Mouse (Mus musculus) cerebellum, adult 8-10 months (tissue): ENCODE data around the gene Prdx1.

ENCODE experiments used
- DNase-seq: peaks from one replicate; pipeline ENCODE4 v3.0.0; 2022

The Prdx1 gene

DNA sequence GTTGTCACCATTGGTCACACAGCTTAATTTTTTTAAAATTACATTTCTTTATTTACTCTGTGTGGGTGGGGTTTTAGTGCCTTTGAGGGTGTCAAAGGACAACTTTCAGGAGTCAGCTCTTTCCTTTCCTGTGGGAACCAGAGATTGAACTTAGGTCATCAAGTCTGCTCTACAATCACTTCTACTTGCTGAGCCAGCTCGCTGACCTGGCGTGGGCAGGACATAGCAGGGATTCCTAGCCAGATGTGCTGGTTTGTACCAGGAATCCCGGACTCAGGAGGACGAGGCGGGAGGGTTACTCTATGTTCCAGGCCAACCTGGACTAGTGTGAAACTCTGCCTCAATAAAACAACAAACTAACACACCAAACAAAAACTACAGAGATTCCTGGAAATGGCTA lies 47.0 kb downstream of the Prdx1 start:
- no peak for DNase-seq

DNA sequence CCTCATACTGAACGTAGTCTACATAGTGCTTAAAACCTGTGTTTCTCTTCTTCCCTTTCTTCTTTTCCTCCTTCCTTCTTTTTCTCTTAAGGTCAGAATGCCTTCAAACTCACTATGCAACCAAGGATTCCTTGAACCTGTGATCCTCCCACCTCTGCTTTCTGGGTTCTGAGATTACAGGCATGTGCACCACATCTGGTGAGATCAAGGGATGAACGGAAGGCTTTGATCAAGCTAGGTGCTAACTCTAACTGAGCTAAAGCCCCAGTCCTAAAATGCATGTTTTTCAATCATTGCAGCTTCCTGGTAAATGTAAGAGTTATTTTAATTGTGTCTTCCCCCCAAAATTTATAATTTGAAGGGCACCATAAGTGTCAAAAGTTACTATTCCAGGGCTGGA lies 49.7 kb downstream of the Prdx1 start:
- no peak for DNase-seq

DNA sequence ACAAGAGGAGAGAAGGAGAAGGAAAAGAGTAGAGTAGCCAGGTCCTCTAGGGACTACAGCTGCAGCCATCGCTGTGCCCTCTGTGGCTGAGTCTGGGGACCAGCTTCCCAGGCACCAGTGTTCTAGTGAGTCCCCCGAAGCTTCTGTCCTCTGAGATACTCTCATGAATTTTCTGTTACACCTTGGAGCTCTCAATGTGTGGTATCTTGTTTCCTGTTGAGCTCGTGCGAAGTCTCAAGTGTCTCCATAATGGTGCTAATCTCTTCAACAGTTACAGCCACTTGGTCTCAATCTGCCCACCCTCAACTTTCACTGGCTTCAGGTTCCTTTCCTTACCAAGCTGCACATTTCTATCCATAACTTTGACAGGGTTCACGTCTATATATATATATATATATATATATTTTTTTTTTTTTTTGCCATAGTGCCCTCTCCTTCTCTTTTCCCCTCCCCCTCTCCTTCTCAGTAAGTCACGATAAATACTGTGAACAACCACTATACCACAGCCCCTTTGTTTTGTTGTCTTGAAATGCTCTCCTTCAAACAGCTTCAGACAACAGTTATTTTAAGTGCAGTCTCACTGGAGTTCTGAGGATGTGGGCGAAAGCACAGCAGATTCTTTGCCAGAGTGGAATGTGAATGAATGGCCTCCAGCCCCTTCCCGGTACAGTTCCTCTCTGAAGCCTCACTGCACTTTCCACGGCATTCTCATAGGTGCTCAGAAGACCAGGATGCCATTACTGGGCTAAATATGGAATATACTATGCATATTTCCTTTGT lies 53.8 kb downstream of the Prdx1 start:
- no peak for DNase-seq

DNA sequence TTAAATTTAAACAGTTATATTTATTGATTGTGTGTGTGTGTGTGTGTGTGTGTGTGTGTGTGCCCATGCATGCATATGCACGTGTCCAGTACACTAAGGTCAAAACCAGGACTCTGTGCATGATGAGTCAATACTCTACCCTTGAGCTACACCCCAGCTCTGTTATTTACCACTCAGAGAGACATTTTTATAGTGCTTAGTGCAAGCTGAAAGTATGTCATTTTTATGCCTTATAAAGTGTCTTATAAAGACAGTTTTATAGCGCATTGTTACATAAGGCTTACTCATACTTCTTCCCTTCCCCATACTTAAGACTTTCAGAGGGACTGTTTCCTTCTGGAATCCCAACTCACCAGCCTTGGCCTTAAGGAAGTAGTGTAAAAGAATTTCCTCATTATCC lies 64.4 kb downstream of the Prdx1 start:
- no peak for DNase-seq
